Mouse (Mus musculus): ENCODE results near the gene Oxct2b.

- no peak for TF ChIP-seq EP300 (IDR thresholded peaks at IDR 0.05; ENCODE audit: low read depth)
- TF ChIP-seq CTCF (IDR thresholded peaks at IDR 0.05; ENCODE audit: low read depth), result no peak
These were observed 10.6 kb downstream of the Oxct2b start for GRCm38 (mm10) chr4:123126626-123127025.

Measured in heart, postnatal 0 days (tissue).